Mouse (Mus musculus) liver, embryonic 14.5 days (tissue): ENCODE results near the gene Mgll. TPM values are rescaled to one million over a fixed set of nuclear protein-coding genes. Genes with fewer than 3 reads are reported as not detected.

ENCODE experiments used
- ATAC-seq: fragments of 200-750 bp; cut with Nextera tagmentation; 2 replicates; pipeline ENCODE4 v1.8.0; 2017; ENCODE audit warnings: moderate number of reproducible peaks, mild to moderate bottlenecking, moderate library complexity; ENCODE audit not compliant: insufficient read depth
- DNase-seq, 3 experiments: peaks; one replicate each; pipeline ENCODE4 v3.0.0-alpha.2; 2012 to 2013; ENCODE audit warnings: low read depth in 3 of 3, low spot score in 3 of 3
- H3K27ac ChIP-seq: fragments of 300-500 bp; sonication (generic); 2 replicates; pipeline ENCODE4 v1.5.1; 2014; ENCODE audit warnings: moderate library complexity, mild to moderate bottlenecking, control low read depth, inconsistent platforms
- H3K27me3 ChIP-seq: fragments of 300-500 bp; sonication (generic); 2 replicates; pipeline ENCODE4 v1.6.1; 2014; ENCODE audit warnings: mild to moderate bottlenecking, low read length, moderate library complexity; ENCODE audit not compliant: control insufficient read depth, insufficient read depth
- H3K36me3 ChIP-seq: fragments of 300-500 bp; sonication (generic); replicated peaks from 2 replicates; pipeline ENCODE4 v1.6.1; 2014; ENCODE audit warnings: low read depth; ENCODE audit not compliant: control insufficient read depth, insufficient read depth
- H3K4me1 ChIP-seq, 2 experiments: fragments of 200-500 bp in 1 of 2; fragments of 300-500 bp in 1 of 2; sonication (generic) in 1 of 2; replicated peaks; 2 replicates each; pipeline ENCODE4 v1.6.1; 2012 to 2014; ENCODE audit warnings: antibody characterized with exemption in 1 of 2, inconsistent platforms in 1 of 2, low read length in 1 of 2; ENCODE audit not compliant: control insufficient read depth in 2 of 2, insufficient read depth in 2 of 2
- H3K4me2 ChIP-seq: fragments of 300-500 bp; sonication (generic); 2 replicates; pipeline ENCODE4 v1.6.1; 2014; ENCODE audit warnings: low read depth, mild to moderate bottlenecking, control low read depth, moderate library complexity
- H3K4me3 ChIP-seq, 2 experiments: fragments of 200-500 bp in 1 of 2; fragments of 300-500 bp in 1 of 2; sonication (generic) in 1 of 2; 2 replicates each; pipeline ENCODE4 v1.5.1; 2012 to 2014; ENCODE audit warnings: low read depth in 2 of 2, low read length in 2 of 2, mild to moderate bottlenecking in 2 of 2, control low read depth in 1 of 2, inconsistent platforms in 1 of 2, moderate library complexity in 1 of 2; ENCODE audit not compliant: insufficient read depth in 1 of 2
- H3K9ac ChIP-seq: fragments of 300-500 bp; sonication (generic); replicated peaks from 2 replicates; pipeline ENCODE4 v1.6.1; 2014; ENCODE audit warnings: mild to moderate bottlenecking, control low read depth, moderate library complexity
- H3K9me3 ChIP-seq: fragments of 300-500 bp; sonication (generic); 2 replicates; pipeline ENCODE4 v1.6.1; 2016; ENCODE audit warnings: low read length, mixed read lengths; ENCODE audit not compliant: control insufficient read depth
- CTCF ChIP-seq: IDR thresholded peaks from 2 replicates; pipeline ENCODE4 v1.5.1; 2016; ENCODE audit warnings: antibody characterized with exemption, low read depth, control low read depth
- EP300 ChIP-seq: IDR thresholded peaks from 2 replicates; pipeline ENCODE4 v1.6.1; 2016; ENCODE audit warnings: antibody characterized with exemption, low read depth
- WGBS: fragments of 180-500 bp; shearing (Covaris S2); extraction: QIAGEN DNeasy Blood & Tissue Kit; methylation state at CpG from one replicate; pipeline ENCODE4 v1.1.7; 2014; ENCODE audit not compliant: insufficient replicate concordance; 5-methylcytosine and 5-hydroxymethylcytosine counted together
- polyA plus RNA-seq, 2 experiments: library from polyadenylated mRNA; depleted of rRNA in 1 of 2; stranded (reverse) in 1 of 2; unstranded in 1 of 2; fragments of >200 nt; fragmentation: Nextera tagmentation in 1 of 2; extraction: Ambion mirVana in 1 of 2; gene quantifications; 2 replicates each; pipeline versions ENCODE4 v1.2.1 to v1.2.3; 2012 to 2014

The Mgll gene
- polyA plus RNA-seq, 2 experiments, result 17.0 to 68.0 TPM

- H3K4me1 ChIP-seq, result 0 out of 4 replicates have a peak, but pooled peaks cover 0 to 3% of the 10 kb centered on the region in 2 experiments
- no peak overlapping the region for H3K27ac ChIP-seq
- no peak overlapping the region for H3K4me2 ChIP-seq
- ATAC-seq (no peak), DNase-seq (peak; percentile 47 to 61 (median 55))
- 45% methylated on average over 3 of the region's 3 CpGs for WGBS
- H3K36me3 ChIP-seq, result peaks cover 22% of the 10 kb centered on the region
- H3K9ac ChIP-seq, result no peak overlapping the region
- H3K27me3 ChIP-seq, result no peaks in the 10 kb centered on the region
- no peaks in the 10 kb centered on the region for H3K9me3 ChIP-seq
- H3K4me3 ChIP-seq, result no peak overlapping the region
- TF ChIP-seq EP300 (no peak), CTCF (peak; percentile 80)
Observed at GRCm38 (mm10) chr6:88812886-88813285, 88.7 kb downstream of the Mgll start.

- Histone ChIP-seq H3K9ac (no peak overlapping the region), H3K27me3 (no peaks in the 10 kb centered on the region), H3K4me3 (no peak overlapping the region), H3K27ac (no peak overlapping the region), H3K4me1 (0 out of 4 replicates have a peak, but pooled peaks cover 0 to 3% of the 10 kb centered on the region in 2 experiments), H3K4me2 (no peak overlapping the region), H3K9me3 (no peaks in the 10 kb centered on the region), H3K36me3 (peaks cover 24% of the 10 kb centered on the region)
- ATAC-seq (no peak), DNase-seq (no peak)
- 79% methylated on average over 10 of the region's 10 CpGs for WGBS
- TF ChIP-seq CTCF (0 out of 2 replicates have a peak, but pooled peaks have one; percentile 3), EP300 (no peak)
Observed at GRCm38 (mm10) chr6:88813832-88814231, 89.6 kb downstream of the Mgll start.

- Histone ChIP-seq H3K9ac (no peak overlapping the region), H3K9me3 (no peaks in the 10 kb centered on the region), H3K4me1 (0 out of 4 replicates have a peak, but pooled peaks cover 0 to 3% of the 10 kb centered on the region in 2 experiments), H3K27me3 (no peaks in the 10 kb centered on the region), H3K4me3 (no peak overlapping the region), H3K4me2 (no peak overlapping the region), H3K27ac (no peak overlapping the region), H3K36me3 (peaks cover 12% of the 10 kb centered on the region; the same call in 1 of the 2 replicates)
- DNase-seq (no peak), ATAC-seq (no peak)
- no peak for TF ChIP-seq EP300
- no peak for TF ChIP-seq CTCF
- 84% methylated on average over 3 of the region's 3 CpGs for WGBS
Observed at GRCm38 (mm10) chr6:88815036-88815435, 90.8 kb downstream of the Mgll start.

GRCm38 (mm10) chr6:88815489-88815888, 91.3 kb downstream of the Mgll start:
- ATAC-seq, result no peak

GRCm38 (mm10) chr6:88816913-88817312, 92.7 kb downstream of the Mgll start:
- no peak overlapping the region for H3K9ac ChIP-seq
- TF ChIP-seq CTCF (no peak), EP300 (no peak)
- H3K27me3 ChIP-seq, result no peaks in the 10 kb centered on the region
- no peak overlapping the region for H3K27ac ChIP-seq
- H3K4me2 ChIP-seq, result no peak overlapping the region
- H3K4me3 ChIP-seq, result no peak overlapping the region
- H3K9me3 ChIP-seq, result no peaks in the 10 kb centered on the region
- H3K36me3 ChIP-seq, result peaks cover 9% of the 10 kb centered on the region; the same call in 1 of the 2 replicates
- WGBS, result 87% methylated on average over 3 of the region's 3 CpGs
- peaks cover 0 to 2% of the 10 kb centered on the region in 2 experiments; a peak in 1 of 4 replicates for H3K4me1 ChIP-seq
- ATAC-seq, result no peak
- DNase-seq, result no peak

More at GRCm38 (mm10) chr6:88815489-88815888, 91.3 kb downstream of the Mgll start:
- Histone ChIP-seq H3K4me1 (0 out of 4 replicates have a peak, but pooled peaks cover 0 to 3% of the 10 kb centered on the region in 2 experiments), H3K27ac (no peak overlapping the region), H3K27me3 (no peaks in the 10 kb centered on the region), H3K4me3 (no peak overlapping the region), H3K9me3 (no peaks in the 10 kb centered on the region), H3K4me2 (no peak overlapping the region), H3K36me3 (peaks cover 9% of the 10 kb centered on the region; the same call in 1 of the 2 replicates), H3K9ac (no peak overlapping the region)
- no peak for TF ChIP-seq CTCF
- TF ChIP-seq EP300, result no peak
- DNase-seq, result no peak
- WGBS, result 77% methylated on average over 3 of the region's 3 CpGs
